Mouse (Mus musculus) lung, adult 2 months (tissue): ENCODE data around the gene Crmp1. TPM values are rescaled to one million over a fixed set of nuclear protein-coding genes. Genes with fewer than 3 reads are reported as not detected.

ENCODE experiments used
- DNase-seq: peaks from one replicate; pipeline ENCODE4 v3.0.0; 2022
- H3K4me1 ChIP-seq: fragments of 200-500 bp; 2 replicates; pipeline ENCODE4 v1.6.1; 2011; ENCODE audit warnings: low read length; ENCODE audit not compliant: control insufficient read depth, insufficient read depth
- H3K4me3 ChIP-seq: fragments of 200-500 bp; replicated peaks from 2 replicates; pipeline ENCODE3; 2011; ENCODE audit warnings: low read depth, mild to moderate bottlenecking, control low read depth, low read length; ENCODE audit errors: extremely low read depth
- CTCF ChIP-seq: fragments of 200-500 bp; IDR thresholded peaks from 2 replicates; pipeline ENCODE4 v1.5.1; 2011; ENCODE audit warnings: mild to moderate bottlenecking, low read length, control low read depth; ENCODE audit not compliant: insufficient read depth
- POLR2A ChIP-seq: fragments of 200-500 bp; IDR thresholded peaks from 2 replicates; pipeline ENCODE4 v1.6.1; 2011; ENCODE audit warnings: low read depth, mild to moderate bottlenecking, control low read depth, low read length, borderline replicate concordance; ENCODE audit errors: extremely low read depth
- WGBS: fragments of 180-500 bp; shearing (Covaris S2); methylation state at CpG from one replicate; pipeline ENCODE4 v1.1.7; 2018; 5-methylcytosine and 5-hydroxymethylcytosine counted together
- polyA plus RNA-seq: library from polyadenylated mRNA; depleted of rRNA; stranded (reverse); fragments of >200 nt; gene quantifications from 2 replicates; pipeline ENCODE4 v1.2.3, GENCODE M21; 2012; rRNA removed

Gene Crmp1
- polyA plus RNA-seq = 0.50 and 0.83 TPM in 2 replicates

DNA sequence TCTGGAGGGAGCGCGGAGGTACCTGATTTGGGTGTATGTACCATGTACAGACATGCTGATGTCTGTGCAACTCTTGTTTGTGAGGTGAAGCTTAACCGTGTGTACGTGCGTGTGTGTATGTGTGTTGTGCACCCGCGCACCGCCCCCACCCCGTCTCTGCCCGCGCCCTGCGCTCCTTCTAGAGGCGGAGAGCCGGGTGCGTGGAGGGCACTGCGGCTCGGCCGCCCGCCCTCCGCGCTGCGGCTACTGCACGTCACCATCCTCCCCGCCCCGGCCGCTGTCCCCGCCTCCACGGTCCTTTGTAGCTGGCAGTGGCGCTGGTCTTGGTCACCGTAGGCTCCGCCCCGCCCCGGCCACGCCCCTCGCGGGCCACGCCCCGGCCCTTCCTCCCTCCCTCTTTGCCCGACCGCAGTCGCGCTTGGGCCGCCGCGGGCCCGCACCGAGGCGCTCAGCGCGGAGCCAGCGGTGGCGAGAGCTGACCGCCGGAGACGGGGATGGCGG, at the start of gene Crmp1:
Gene Crmp1 (plus strand): TSS at position 290 of the 501 bp plus-strand sequence.
- no peak for DNase-seq

GRCm38 (mm10) chr5:37196196-37196595, 45.5 kb upstream of the Crmp1 start:
- no peak for DNase-seq
- TF ChIP-seq CTCF (no peak), POLR2A (no peak)
- no peak overlapping the region for H3K4me3 ChIP-seq
- WGBS = 63% methylated on average over 8 of the region's 8 CpGs
- H3K4me1 ChIP-seq = no peaks in the 10 kb centered on the region

More for the DNA sequence above, at the start of gene Crmp1:
- TF ChIP-seq CTCF = no peak
- no peak for TF ChIP-seq POLR2A
- H3K4me1 ChIP-seq = no peaks in the 10 kb centered on the region; the same call in 1 of the 2 replicates
- H3K4me3 ChIP-seq = no peak within 1 kb of the TSS
- WGBS = 2% methylated on average over 56 of the region's 56 CpGs

GRCm38 (mm10) chr5:37196666-37197250, 45.0 kb upstream of the Crmp1 start:
- TF ChIP-seq CTCF (no peak), POLR2A (no peak)
- DNase-seq = peak; percentile 24
- WGBS = 24% methylated on average over 10 of the region's 10 CpGs
- no peaks in the 10 kb centered on the region for H3K4me1 ChIP-seq
- H3K4me3 ChIP-seq = no peak overlapping the region

DNA sequence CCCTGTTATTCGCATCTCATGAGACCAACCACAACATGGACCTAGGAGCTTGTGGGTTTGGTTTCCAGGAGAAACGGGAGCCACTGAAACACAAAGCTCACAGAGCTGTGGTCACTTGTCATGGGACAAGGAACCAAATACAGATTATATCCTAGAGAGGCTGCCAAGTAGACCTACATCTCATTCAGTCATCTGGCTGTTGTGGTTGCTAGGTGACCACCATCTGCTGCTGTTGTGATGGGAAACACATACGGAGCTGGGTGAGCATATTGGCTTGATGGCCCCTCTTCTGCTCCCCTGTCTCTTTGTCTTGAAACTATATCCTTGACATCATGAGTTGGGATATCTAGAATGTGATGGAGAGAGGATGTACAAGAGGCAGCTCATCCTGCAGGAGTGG, 44.3 kb upstream of the Crmp1 start:
- DNase-seq = no peak
- WGBS = 54% methylated on average over 3 of the region's 3 CpGs
- TF ChIP-seq POLR2A (no peak), CTCF (no peak)
- no peaks in the 10 kb centered on the region for H3K4me1 ChIP-seq
- H3K4me3 ChIP-seq = no peak overlapping the region

GRCm38 (mm10) chr5:37198011-37198688, 43.6 kb upstream of the Crmp1 start:
- no peak for DNase-seq
- WGBS = 17% methylated on average over 2 of the region's 2 CpGs
- TF ChIP-seq POLR2A (no peak), CTCF (no peak)
- H3K4me3 ChIP-seq = no peak overlapping the region
- no peaks in the 10 kb centered on the region for H3K4me1 ChIP-seq

DNA sequence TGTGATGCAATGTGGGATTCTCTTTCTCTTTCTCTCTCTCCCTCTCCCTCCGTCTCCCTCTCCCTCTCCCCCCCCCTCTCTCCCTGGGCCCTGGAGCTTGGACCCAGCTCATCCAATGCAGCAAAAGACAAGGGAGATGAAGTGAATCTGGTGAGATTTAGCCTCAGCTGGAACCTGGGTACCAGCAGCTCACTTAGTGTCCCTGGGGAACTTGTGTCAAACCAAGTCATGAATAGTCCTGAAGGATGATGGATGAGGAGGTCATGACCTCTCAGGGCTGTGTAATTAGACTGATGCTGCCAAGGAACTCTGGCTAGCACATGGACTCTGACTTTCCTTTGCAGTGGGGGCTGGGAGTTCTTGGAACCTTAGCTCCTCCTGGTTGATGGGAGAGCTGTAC, 39.5 kb upstream of the Crmp1 start:
- Histone ChIP-seq H3K4me3 (no peak overlapping the region), H3K4me1 (no peaks in the 10 kb centered on the region)
- 25% methylated on average over 1 of the region's 1 CpGs for WGBS
- TF ChIP-seq POLR2A (no peak), CTCF (no peak)
- no peak for DNase-seq

- Histone ChIP-seq H3K4me3 (no peak overlapping the region), H3K4me1 (no peaks in the 10 kb centered on the region)
- TF ChIP-seq POLR2A (no peak), CTCF (no peak)
- DNase-seq = no peak
- 62% methylated on average over 7 of the region's 7 CpGs for WGBS
Measured at GRCm38 (mm10) chr5:37204886-37205285, 36.9 kb upstream of the Crmp1 start.

- 68% methylated on average over 1 of the region's 1 CpGs for WGBS
- Histone ChIP-seq H3K4me1 (no peaks in the 10 kb centered on the region), H3K4me3 (no peak overlapping the region)
- no peak for DNase-seq
- TF ChIP-seq POLR2A (no peak), CTCF (no peak)
Measured at GRCm38 (mm10) chr5:37205420-37205819, 36.3 kb upstream of the Crmp1 start.

GRCm38 (mm10) chr5:37206364-37206763, 35.4 kb upstream of the Crmp1 start:
- TF ChIP-seq CTCF (no peak), POLR2A (no peak)
- 56% methylated on average over 2 of the region's 2 CpGs for WGBS

More at GRCm38 (mm10) chr5:37206364-37206763, 35.4 kb upstream of the Crmp1 start:
- no peak for DNase-seq
- Histone ChIP-seq H3K4me1 (no peaks in the 10 kb centered on the region), H3K4me3 (no peak overlapping the region)
